Mouse (Mus musculus) spleen, embryonic (tissue): Measurements from ENCODE around the gene Pcgf2.
"Not testable (repeated sequence)": the region's sequence is repeated elsewhere in the genome, so short reads cannot be mapped to it uniquely, and the experiment has no call there.

ENCODE experiments used
- CTCF ChIA-PET: fragments of 350-600 bp; sonication (Branson Sonifier 250); formaldehyde crosslinking; loops from one replicate; lab custom pipeline; 2022; lab: Charles Lee

The Pcgf2 gene

DNA sequence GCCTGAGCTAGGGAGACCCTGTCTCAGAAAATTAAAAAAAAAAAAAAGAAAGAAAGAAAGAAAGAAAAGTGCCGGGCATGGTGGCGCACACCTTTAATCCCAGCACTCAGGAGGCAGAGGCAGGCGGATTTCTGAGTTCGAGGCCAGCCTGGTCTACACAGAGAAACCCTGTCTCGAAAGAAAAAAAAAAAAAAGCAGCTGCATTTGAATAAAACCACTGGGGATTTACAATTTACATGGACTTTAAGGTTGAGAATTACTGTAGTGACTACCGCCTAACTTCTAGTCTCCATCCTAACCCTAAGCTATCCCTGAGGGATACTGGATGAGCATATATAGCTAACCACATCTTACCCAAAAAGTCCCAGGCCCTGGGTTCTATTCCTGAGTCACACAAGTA is 42.3 kb downstream of the Pcgf2 start:
- CTCF ChIA-PET = interaction anchor here (0.7 to 2.4 kb wide), 4 partner anchors 13 to 242 kb away, joined by 3 to 8 read pairs (median 5); no protein-coding TSS in a partner anchor

DNA sequence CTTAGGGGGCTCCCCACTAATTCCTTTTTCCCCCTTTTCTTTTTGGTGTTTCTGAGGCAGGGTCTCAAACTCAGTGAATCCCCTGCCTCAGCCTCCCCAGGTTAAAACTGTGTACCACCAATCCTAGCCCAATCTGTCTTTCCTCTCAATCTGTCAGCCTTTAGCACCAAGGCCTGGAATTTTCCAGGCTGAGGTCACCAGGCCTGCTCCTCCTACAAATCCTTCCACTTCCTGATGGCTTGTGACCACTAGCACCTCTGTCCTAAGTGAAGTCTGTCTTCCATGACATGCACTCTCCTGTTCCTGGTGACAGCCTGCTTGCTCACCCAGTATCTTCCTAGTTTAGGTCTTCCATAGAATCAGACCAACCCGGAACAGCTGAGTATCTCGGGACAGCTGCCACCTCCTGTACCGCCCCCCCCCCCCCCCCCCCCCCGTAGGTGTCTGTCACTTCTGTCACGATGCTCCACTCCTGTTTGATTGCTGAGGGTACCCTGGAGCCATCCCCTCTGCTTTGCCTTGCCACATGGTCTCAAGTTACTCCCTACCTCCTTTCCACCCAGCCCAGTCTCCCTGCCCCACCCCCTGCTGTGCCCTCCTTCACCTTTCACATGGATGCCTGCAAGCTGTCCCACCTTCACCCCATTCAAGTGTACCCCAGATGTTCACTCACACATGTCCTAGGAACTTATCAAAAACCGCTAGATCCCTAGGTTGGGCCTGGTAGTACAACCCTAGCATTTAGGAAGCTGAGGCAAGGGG is 42.9 kb downstream of the Pcgf2 start:
- CTCF ChIA-PET = interaction anchor here (0.7 to 2.4 kb wide), 5 partner anchors 13 to 383 kb away, joined by 3 to 8 read pairs (median 4); no protein-coding TSS in a partner anchor

DNA sequence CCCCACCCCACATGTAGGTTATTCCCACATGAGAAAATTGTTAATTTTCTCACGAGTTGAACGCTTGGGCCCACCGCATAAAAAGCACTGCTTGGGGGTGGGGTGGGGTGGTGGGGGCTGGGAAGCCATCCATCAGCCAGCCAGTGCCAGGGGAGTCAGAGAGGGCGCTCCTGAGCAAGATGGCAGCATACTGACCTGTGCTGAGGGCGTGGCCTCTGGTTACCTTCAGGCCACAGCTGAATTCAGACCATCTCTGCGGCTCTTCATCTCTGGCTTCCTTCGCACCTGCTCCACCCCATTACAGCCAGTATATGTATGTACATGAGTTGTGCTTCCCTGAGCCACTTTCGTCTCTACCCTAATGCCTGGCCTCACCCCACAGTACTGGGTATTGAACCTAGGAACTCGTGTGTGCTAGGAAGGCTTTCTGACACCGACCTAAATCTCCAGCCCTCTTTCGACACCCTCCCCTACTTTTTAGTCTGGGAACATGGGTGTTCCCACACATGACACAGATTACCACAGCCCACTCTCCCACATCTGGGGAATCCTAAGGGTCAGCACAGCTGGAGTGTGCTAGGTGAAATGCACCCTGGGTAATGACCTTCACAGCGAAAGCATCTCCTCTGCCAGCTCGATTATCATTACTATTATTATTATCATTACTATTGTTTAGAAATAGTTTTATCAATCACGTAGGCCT is 43.9 kb downstream of the Pcgf2 start:
- CTCF ChIA-PET = interaction anchor here (0.6 to 0.7 kb wide), 2 partner anchors 384 to 928 kb away, joined by 3 read pairs; no protein-coding TSS in a partner anchor

DNA sequence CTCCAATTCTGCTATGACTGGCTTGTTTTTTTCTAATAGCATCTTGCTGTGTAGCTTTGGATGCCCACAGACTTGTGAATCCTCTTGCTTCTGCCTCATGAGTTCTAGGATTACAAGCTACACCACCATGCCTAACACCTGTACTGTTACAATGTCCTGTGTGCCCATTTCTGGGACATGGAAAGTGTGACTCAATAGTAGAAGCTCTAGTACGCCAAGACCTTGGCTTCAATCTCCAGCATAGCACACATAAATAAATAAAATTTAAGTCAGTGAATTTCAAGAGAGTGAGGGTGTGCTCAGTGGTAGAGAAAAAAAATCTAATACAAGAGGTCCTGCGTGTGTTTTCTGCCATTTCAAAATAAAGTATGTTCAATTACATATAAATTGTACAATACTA is 46.1 kb downstream of the Pcgf2 start:
- CTCF ChIA-PET = interaction anchor here (1.6 kb wide), 1 partner anchor 36 kb away, joined by 3 read pairs; no protein-coding TSS in a partner anchor

DNA sequence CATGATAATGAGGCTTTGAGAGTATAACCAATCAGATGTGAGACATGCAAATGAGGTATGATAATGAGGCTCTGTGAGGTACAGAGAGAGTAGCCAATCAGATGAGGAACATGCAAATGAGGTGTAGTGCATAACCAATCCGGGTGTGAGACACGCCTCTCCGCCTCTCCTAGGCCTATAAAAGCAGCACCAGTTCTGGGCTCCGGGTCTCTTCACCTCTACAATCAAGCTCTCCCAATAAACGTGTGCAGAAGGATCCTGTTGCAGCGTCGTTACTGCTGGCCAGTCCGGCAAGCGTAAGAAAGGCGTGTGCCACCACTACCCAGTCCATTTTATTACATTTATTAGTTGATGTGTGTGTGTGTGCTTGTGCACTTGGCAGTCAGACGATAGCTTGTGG is 46.9 kb downstream of the Pcgf2 start:
- CTCF ChIA-PET = not testable (repeated sequence)

DNA sequence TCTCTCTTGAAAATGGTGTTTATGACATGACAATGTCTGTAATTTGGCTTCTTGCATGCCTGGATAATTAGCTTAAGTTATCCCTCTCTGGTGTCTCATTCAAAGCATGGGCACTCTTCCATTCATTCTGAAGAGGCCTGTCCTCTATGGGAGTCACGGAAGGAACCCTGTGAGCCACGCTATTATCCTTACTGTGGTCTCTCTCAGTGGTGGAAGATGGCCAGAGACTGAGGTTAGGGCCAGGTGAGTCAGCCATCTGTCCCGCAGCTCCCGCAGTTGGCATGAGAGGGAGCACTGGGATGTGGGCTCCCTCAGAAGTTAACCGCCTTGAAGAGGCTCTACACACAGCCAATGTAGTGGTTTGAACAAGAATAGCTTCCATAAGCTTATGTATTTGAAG is 50.0 kb downstream of the Pcgf2 start:
- CTCF ChIA-PET = no interaction called here

DNA sequence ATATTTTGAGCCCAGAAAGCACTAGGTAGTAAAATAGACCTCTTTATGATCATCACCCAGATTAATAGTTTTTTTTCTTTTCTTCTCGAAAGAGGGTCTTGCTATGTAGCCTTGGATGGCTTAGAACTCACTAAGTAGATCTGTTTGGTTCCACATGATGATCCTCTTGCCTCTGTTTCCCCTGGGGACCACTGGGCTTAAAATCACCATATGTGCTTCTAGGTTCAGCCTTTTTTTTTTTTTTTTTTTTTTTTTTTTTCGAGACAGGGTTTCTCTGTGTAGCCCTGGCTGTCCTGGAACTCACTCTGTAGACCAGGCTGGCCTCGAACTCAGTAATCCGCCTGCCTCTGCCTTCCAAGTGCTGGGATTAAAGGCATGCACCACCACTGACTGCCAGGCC is 51.8 kb downstream of the Pcgf2 start:
- CTCF ChIA-PET = not testable (repeated sequence)

DNA sequence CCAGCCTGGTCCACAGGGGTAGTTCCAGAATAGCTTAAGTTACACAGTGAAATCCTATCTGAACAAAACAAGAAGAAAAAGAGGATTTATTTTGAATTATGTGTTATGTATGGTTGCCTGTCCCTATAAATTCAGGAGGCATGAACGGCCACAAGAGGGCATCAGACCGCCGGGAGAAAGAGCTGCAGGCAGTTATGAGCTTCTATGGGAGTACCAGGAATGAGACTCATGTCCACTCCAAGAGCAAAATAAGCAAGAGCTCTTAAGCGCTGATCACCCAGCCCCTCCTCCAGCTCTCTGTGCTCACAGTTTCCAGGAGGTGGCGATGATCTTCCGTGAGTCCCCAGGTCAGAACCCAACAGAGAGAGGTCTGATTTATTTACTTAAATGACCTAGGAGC is 55.5 kb downstream of the Pcgf2 start:
- CTCF ChIA-PET = interaction anchor here (0.6 to 1.1 kb wide), 2 partner anchors 13 to 14 kb away, joined by 4 to 6 read pairs; no protein-coding TSS in a partner anchor

DNA sequence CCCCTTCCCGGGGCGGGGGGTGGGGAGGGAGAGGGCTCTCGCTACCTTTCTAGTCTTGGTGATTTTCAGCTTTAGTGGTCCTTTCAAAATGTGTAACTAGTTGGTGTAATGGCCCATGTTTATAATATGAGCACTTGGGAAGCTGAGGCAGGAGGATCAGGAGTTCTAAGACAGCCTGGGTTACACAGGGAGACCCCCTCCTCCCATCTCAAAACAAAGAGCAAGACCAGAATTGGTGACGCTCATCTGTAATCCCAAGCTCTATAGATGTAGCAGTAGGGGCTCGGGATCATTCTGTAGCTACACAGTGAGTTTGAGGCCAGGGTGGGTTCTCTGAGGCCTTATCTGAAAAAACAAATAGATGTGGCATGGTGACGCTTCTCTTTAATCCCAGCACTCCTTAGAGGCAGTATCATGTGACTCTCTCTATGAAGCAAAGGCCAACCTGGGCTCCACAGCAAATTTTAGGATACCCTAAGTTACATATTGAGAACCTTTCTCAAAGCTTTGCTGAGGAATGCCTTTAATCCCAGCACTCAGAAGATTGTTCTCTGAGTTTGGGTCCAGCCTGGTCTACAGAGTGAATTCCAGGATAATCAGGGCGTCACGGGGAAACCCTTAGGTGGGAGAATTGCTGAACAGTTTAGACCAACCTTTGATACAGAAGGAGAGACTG is 56.8 kb downstream of the Pcgf2 start:
- CTCF ChIA-PET = interaction anchor here (0.6 to 1.2 kb wide), 3 partner anchors 26 to 79 kb away, joined by 3 to 4 read pairs (median 3); no protein-coding TSS in a partner anchor

DNA sequence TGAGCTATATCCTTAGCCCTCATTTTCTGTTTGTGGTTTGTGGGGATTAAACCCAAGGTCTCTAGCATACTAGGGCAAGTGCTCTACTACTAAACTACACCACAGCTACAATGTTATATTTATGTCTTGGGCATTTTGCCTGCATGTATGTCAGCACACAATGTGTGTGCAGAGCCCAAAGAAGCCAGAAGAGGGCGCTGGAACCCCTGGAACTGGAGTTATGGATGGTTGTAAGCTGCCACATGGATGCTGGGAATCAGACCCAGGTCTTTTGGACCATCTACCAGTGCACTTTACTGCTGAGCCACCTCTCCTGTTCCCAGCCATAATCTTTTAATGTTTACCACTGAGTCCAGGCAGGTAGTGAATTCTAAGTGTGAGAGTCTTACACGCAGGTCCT is 57.6 kb downstream of the Pcgf2 start:
- CTCF ChIA-PET = interaction anchor here (0.9 to 1.2 kb wide), 3 partner anchors 15 to 80 kb away, joined by 3 to 4 read pairs (median 3); no protein-coding TSS in a partner anchor

DNA sequence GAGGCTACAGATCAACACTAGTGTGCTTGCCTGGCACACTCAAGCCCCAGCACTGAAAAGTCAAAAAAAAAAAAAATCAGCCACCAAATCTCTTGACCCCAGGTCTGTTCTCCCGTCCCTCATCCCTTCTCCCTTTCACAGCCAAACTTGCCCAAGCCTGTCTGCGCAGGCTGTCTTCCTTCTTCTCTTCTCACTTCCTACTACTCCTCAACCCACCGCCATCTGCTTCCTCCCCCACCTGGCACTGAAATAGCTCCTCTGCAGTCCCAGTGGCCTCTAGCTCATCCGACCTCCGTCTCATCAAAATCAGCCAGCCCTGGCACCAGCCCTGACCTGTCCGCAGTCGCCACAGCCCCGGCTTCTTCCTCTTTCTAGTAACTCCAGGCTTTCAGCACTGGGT is 58.6 kb downstream of the Pcgf2 start:
- CTCF ChIA-PET = interaction anchor here (0.7 kb wide), 1 partner anchor 26 kb away, joined by 3 read pairs; no protein-coding TSS in a partner anchor
